Mouse (Mus musculus) C2C12 (cell line): ENCODE data around the gene Rap2c.

Source experiments
- CTCF ChIP-seq: IDR thresholded peaks from one replicate; pipeline ENCODE4 v1.5.1; 2011; ENCODE audit not compliant: control insufficient read depth, insufficient read depth, insufficient read length
- MYOD1 ChIP-seq: IDR thresholded peaks from one replicate; pipeline ENCODE4 v1.6.1; 2011; ENCODE audit warnings: low read depth; ENCODE audit not compliant: control insufficient read depth, insufficient read length
- USF1 ChIP-seq: IDR thresholded peaks from one replicate; pipeline ENCODE4 v1.6.1; 2011; ENCODE audit warnings: low read depth, mild to moderate bottlenecking, control low read depth, moderate library complexity

DNA sequence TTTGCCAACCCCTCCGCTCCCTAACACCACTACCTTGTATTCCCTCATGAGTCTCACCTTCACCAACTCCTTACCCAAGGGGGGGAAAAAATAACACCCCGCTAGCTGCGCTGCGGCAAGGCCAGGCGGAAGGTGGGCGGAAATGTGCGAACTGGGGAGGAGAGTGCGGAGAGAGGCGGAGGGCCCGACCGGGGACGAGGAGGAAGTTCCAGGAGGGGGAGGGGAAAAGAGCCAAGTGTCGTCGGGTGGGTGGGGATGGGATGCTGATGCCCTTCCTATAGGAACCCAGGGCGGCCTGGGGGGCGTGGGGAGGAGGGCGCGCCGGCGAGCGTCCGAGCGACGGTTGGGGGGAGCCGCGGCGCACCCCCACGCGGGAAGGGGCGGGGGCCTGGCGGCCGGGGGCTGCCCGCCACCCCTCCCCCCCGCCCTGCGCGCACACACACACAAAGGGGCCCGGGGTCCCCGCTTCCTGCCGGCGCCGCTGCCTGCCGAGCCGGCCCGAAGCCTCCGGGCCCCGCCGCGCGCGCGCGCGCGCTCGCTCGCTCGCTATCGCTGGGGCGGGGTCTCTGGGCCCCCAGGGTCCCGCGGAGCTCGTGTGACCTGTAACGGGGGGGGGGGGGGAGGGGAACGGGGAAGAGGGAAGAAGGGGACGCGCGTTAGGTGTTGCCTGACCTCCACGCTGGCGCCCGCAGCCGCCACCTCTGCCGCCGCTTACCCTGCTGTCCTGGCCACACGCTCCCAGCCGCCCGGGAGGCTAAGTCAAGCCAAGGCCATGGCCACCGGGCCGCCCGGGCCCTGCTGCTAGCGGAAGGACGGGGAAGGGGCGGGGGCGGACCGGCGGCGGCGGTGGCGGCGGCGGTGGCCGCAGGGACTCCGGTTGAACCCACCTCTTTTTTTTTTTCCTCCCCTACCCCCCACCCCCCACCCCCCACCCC lies at the start of gene Rap2c:
- TF ChIP-seq MYOD1 (no peak), USF1 (no peak), CTCF (no peak)
